Mouse (Mus musculus): Measurements from ENCODE around the gene Atp8a2.

GRCm38 (mm10) chr14:59741752-59742151 is 455.2 kb downstream of the Atp8a2 start:
- TF ChIP-seq CTCF (IDR thresholded peaks at IDR 0.05) (no peak), EP300 (IDR thresholded peaks at IDR 0.05) (no peak)

Data from lung, postnatal 0 days (tissue).